In genomic region chr1:60979126-60979842, GRCm38 (mm10) we compare ENCODE assay signal across 13 mouse cellular contexts. TPM values are rescaled to one million over a fixed set of nuclear protein-coding genes. Genes with fewer than 3 reads are reported as not detected.
DNase-seq lines count a peak whose midpoint lies in the region; ATAC-seq and TF ChIP-seq lines count a peak whose summit lies in the region.
"Had no signal": no experiment of that assay in that cellular context is flagged by ENCODE, and none has a peak within 500 bp of the region (broad histone marks: within the 10 kb centered on the region; RNA-seq: fewer than 3 reads in every experiment).

No protein-coding gene starts in this region.

- TF ChIP-seq POLR2A in spleen, adult 2 months (IDR thresholded peaks at IDR 0.05; ENCODE audit: low read depth, low read length), result no peak

- peaks cover 7% of the 10 kb centered on the region for H3K4me1 ChIP-seq in forebrain, embryonic 10.5 days
- no peaks in the 10 kb centered on the region; the same call in 1 of the 2 replicates for H3K4me1 ChIP-seq in forebrain, embryonic 13.5 days
- H3K4me1 ChIP-seq in spleen, adult 2 months (ENCODE audit: control insufficient read depth, insufficient read depth, insufficient read length), result no peaks in the 10 kb centered on the region; the same call in none of the 2 replicates
- peaks cover 9% of the 10 kb centered on the region for H3K4me1 ChIP-seq in kidney, embryonic 15.5 days
- H3K4me1 ChIP-seq: midbrain, embryonic 12.5 days; neural tube, embryonic 13.5 days had no signal

- H3K9ac ChIP-seq in forebrain, embryonic 13.5 days, result no peak overlapping the region
- H3K9ac ChIP-seq in kidney, embryonic 15.5 days, result no peak overlapping the region
- H3K9ac ChIP-seq: midbrain, embryonic 12.5 days; neural tube, embryonic 13.5 days had no signal

- no peak for ATAC-seq in forebrain, embryonic 13.5 days
- peak; percentile 89 for ATAC-seq in kidney, embryonic 15.5 days (replicated peaks; ENCODE audit: low FRiP score)
- ATAC-seq in erythroid progenitor cell, adult 5-6 weeks (replicated peaks; ENCODE audit: low FRiP score, poor library complexity, severe bottlenecking), result no peak

- H3K36me3 ChIP-seq in forebrain, embryonic 10.5 days (replicated peaks), result no peaks in the 10 kb centered on the region
- H3K36me3 ChIP-seq in forebrain, embryonic 13.5 days (ENCODE audit: poor library complexity, severe bottlenecking), result no peaks in the 10 kb centered on the region
- no peaks in the 10 kb centered on the region for H3K36me3 ChIP-seq in spleen, adult 2 months (ENCODE audit: control insufficient read depth, insufficient read depth, low read length)
- H3K36me3 ChIP-seq in kidney, embryonic 15.5 days, result no peaks in the 10 kb centered on the region
- H3K36me3 ChIP-seq: midbrain, embryonic 12.5 days; neural tube, embryonic 13.5 days had no signal

- 0 out of 2 replicates have a peak overlapping the region, but pooled peaks have one; percentile 5 for H3K27ac ChIP-seq in forebrain, embryonic 10.5 days
- no peak overlapping the region for H3K27ac ChIP-seq in forebrain, embryonic 13.5 days
- H3K27ac ChIP-seq in spleen, adult 2 months (ENCODE audit: insufficient read depth, low read length), result no peak overlapping the region
- H3K27ac ChIP-seq in kidney, embryonic 15.5 days, result peak overlapping the region; percentile 37; the same call in 1 of the 2 replicates
- H3K27ac ChIP-seq: midbrain, embryonic 12.5 days; neural tube, embryonic 13.5 days had no signal

- no peak overlapping the region for H3K4me3 ChIP-seq in forebrain, embryonic 10.5 days
- H3K4me3 ChIP-seq in forebrain, embryonic 13.5 days, result no peak overlapping the region
- H3K4me3 ChIP-seq in spleen, adult 2 months (ENCODE audit: extremely low read depth, insufficient read depth, insufficient read length), result peak overlapping the region; percentile 10; the same call in 1 of the 2 replicates
- H3K4me3 ChIP-seq in kidney, embryonic 15.5 days (replicated peaks), result no peak overlapping the region
- H3K4me3 ChIP-seq: midbrain, embryonic 12.5 days; neural tube, embryonic 13.5 days had no signal

- DNase-seq in forebrain, embryonic 10.5 days (ENCODE audit: extremely low spot score, low spot score), result no peak
- no peak for DNase-seq in spleen, adult 2 months (ENCODE audit: low read depth in 1 of 2, low spot score in 2 of 2)
- DNase-seq in spleen, adult 18-20 months, result no peak
- peak; percentile 21 for DNase-seq in retina, postnatal 7 days (ENCODE audit: low read depth, low spot score)
- no peak for DNase-seq in neural tube, embryonic 10.5 days (ENCODE audit: extremely low spot score, low spot score)
- DNase-seq: adrenal gland, postnatal 25 days; right cerebral cortex, adult 18-20 months had no signal

- no peaks in the 10 kb centered on the region for H3K9me3 ChIP-seq in forebrain, embryonic 10.5 days
- no peaks in the 10 kb centered on the region for H3K9me3 ChIP-seq in forebrain, embryonic 13.5 days (replicated peaks)
- H3K9me3 ChIP-seq in kidney, embryonic 15.5 days (replicated peaks), result no peaks in the 10 kb centered on the region
- H3K9me3 ChIP-seq: midbrain, embryonic 12.5 days; neural tube, embryonic 13.5 days had no signal

- no peak overlapping the region for H3K4me2 ChIP-seq in forebrain, embryonic 13.5 days
- no peak overlapping the region for H3K4me2 ChIP-seq in kidney, embryonic 15.5 days
- H3K4me2 ChIP-seq: midbrain, embryonic 12.5 days; neural tube, embryonic 13.5 days had no signal

- no peak for TF ChIP-seq CTCF in spleen, adult 2 months (IDR thresholded peaks at IDR 0.05; ENCODE audit: extremely low read depth, insufficient read depth, insufficient read length, insufficient replicate concordance)

- H3K27me3 ChIP-seq in forebrain, embryonic 10.5 days (ENCODE audit: poor library complexity, severe bottlenecking), result no peaks in the 10 kb centered on the region
- H3K27me3 ChIP-seq in forebrain, embryonic 13.5 days, result no peaks in the 10 kb centered on the region
- H3K27me3 ChIP-seq in spleen, adult 2 months (ENCODE audit: control insufficient read depth, insufficient read depth, low read length), result no peaks in the 10 kb centered on the region
- H3K27me3 ChIP-seq in kidney, embryonic 15.5 days, result no peaks in the 10 kb centered on the region
- H3K27me3 ChIP-seq: midbrain, embryonic 12.5 days; neural tube, embryonic 13.5 days had no signal

- 63% methylated on average over 7 of the region's 7 CpGs for WGBS in forebrain, embryonic 10.5 days
- WGBS in forebrain, embryonic 13.5 days, result 46% methylated on average over 7 of the region's 7 CpGs
- 76% methylated on average over 7 of the region's 7 CpGs for WGBS in spleen, adult 2 months
- 46% methylated on average over 7 of the region's 7 CpGs for WGBS in kidney, embryonic 15.5 days

RNA-seq across cellular contexts. Expression of gene Icos, which starts 1.6 kb away (rescaled TPM):
- polyA plus RNA-seq in forebrain, embryonic 10.5 days (2016; fragmentation: Nextera tagmentation; extraction: Ambion mirVana), result 0.11 and 0.26 TPM in 2 replicates
- 0.06 TPM in 1 of 2 replicates, not detected in the other for polyA plus RNA-seq in forebrain, embryonic 13.5 days (2015; fragmentation: Nextera tagmentation; extraction: Ambion mirVana)
- polyA plus RNA-seq in spleen, adult 2 months (2012; rRNA removed), result 1.9 and 2.2 TPM in 2 replicates
- 0.14 and 0.19 TPM in 2 replicates for polyA plus RNA-seq in kidney, embryonic 15.5 days (2015; fragmentation: Nextera tagmentation; extraction: Ambion mirVana)
- total RNA-seq in erythroid progenitor cell, adult 5-6 weeks (2015; ENCODE audit: low replicate concordance), result 0.42 TPM in 1 of 2 replicates, not detected in the other
- total RNA-seq in erythroid progenitor cell, adult 5-6 weeks (2017; ENCODE audit: low replicate concordance), result 0.23 and 0.51 TPM in 2 replicates
- total RNA-seq: adrenal gland, postnatal 25 days; left cerebral cortex, adult 18-20 months had no signal
- polyA plus RNA-seq: neural tube, embryonic 13.5 days had no signal

Comparison
In these comparisons a context has a peak if more than half of its experiments do, and no peak if none do; other contexts are left out.
1. H3K27ac ChIP-seq: peak in forebrain, embryonic 10.5 days (single experiment) and kidney, embryonic 15.5 days (single experiment); none in forebrain, embryonic 13.5 days (single experiment) and spleen, adult 2 months (single experiment).